Mouse (Mus musculus): ENCODE data around the gene Fkbpl. TPM values are rescaled to one million over a fixed set of nuclear protein-coding genes. Genes with fewer than 3 reads are reported as not detected.

Fkbpl gene
- total RNA-seq, 2 experiments from 2014 or later = 5.5 to 26.2 TPM

- no peak for ATAC-seq (replicated peaks; ENCODE audit: low FRiP score, low TSS enrichment, poor library complexity, severe bottlenecking)
These were observed 779 bp downstream of the Fkbpl start for GRCm38 (mm10) chr17:34645256-34645829.

- ATAC-seq (replicated peaks; ENCODE audit: low FRiP score, low TSS enrichment, poor library complexity, severe bottlenecking) = no peak
These were observed 1.4 kb downstream of the Fkbpl start for GRCm38 (mm10) chr17:34645831-34646511.

GRCm38 (mm10) chr17:34646906-34647787 lies 2.6 kb downstream of the Fkbpl start, which contains the start of gene Atf6b:
Atf6b (plus strand) TSS chr17:34647146.
- ATAC-seq (replicated peaks; ENCODE audit: low FRiP score, low TSS enrichment, poor library complexity, severe bottlenecking) = peak; percentile 92

- ATAC-seq (replicated peaks; ENCODE audit: low FRiP score, low TSS enrichment, poor library complexity, severe bottlenecking) = no peak
These were observed 3.8 kb downstream of the Fkbpl start for GRCm38 (mm10) chr17:34648141-34648890.

- ATAC-seq (replicated peaks; ENCODE audit: low FRiP score, low TSS enrichment, poor library complexity, severe bottlenecking) = no peak
These were observed 4.7 kb downstream of the Fkbpl start for GRCm38 (mm10) chr17:34649106-34649864.

GRCm38 (mm10) chr17:34650781-34651180 lies 6.2 kb downstream of the Fkbpl start:
- no peak for ATAC-seq (replicated peaks; ENCODE audit: low FRiP score, low TSS enrichment, poor library complexity, severe bottlenecking)

- ATAC-seq (replicated peaks; ENCODE audit: low FRiP score, low TSS enrichment, poor library complexity, severe bottlenecking) = no peak
These were observed 7.1 kb downstream of the Fkbpl start for GRCm38 (mm10) chr17:34651507-34652221.

- no peak for ATAC-seq (replicated peaks; ENCODE audit: low FRiP score, low TSS enrichment, poor library complexity, severe bottlenecking)
These were observed 8.0 kb downstream of the Fkbpl start for GRCm38 (mm10) chr17:34652546-34652945.

GRCm38 (mm10) chr17:34652985-34653384 lies 8.4 kb downstream of the Fkbpl start:
- no peak for ATAC-seq (replicated peaks; ENCODE audit: low FRiP score, low TSS enrichment, poor library complexity, severe bottlenecking)

GRCm38 (mm10) chr17:34653746-34654285 lies 9.3 kb downstream of the Fkbpl start:
- 0 out of 2 replicates have a peak, but pooled peaks have one; percentile 23 for ATAC-seq (replicated peaks; ENCODE audit: low FRiP score, low TSS enrichment, poor library complexity, severe bottlenecking)

- no peak for ATAC-seq (replicated peaks; ENCODE audit: low FRiP score, low TSS enrichment, poor library complexity, severe bottlenecking)
These were observed 9.8 kb downstream of the Fkbpl start for GRCm38 (mm10) chr17:34654392-34654791.

- no peak for ATAC-seq (replicated peaks; ENCODE audit: low FRiP score, low TSS enrichment, poor library complexity, severe bottlenecking)
These were observed 10.6 kb downstream of the Fkbpl start for GRCm38 (mm10) chr17:34655160-34655559.

GRCm38 (mm10) chr17:34655581-34655991 lies 11.0 kb downstream of the Fkbpl start:
- ATAC-seq (replicated peaks; ENCODE audit: low FRiP score, low TSS enrichment, poor library complexity, severe bottlenecking) = no peak

GRCm38 (mm10) chr17:34656666-34657065 lies 12.1 kb downstream of the Fkbpl start:
- ATAC-seq (replicated peaks; ENCODE audit: low FRiP score, low TSS enrichment, poor library complexity, severe bottlenecking) = no peak

- no peak for ATAC-seq (replicated peaks; ENCODE audit: low FRiP score, low TSS enrichment, poor library complexity, severe bottlenecking)
These were observed 12.7 kb downstream of the Fkbpl start for GRCm38 (mm10) chr17:34657271-34657670.

- no peak for ATAC-seq (replicated peaks; ENCODE audit: low FRiP score, low TSS enrichment, poor library complexity, severe bottlenecking)
These were observed 13.6 kb downstream of the Fkbpl start for GRCm38 (mm10) chr17:34658145-34658544.

- no peak for ATAC-seq (replicated peaks; ENCODE audit: low FRiP score, low TSS enrichment, poor library complexity, severe bottlenecking)
These were observed 14.0 kb downstream of the Fkbpl start for GRCm38 (mm10) chr17:34658591-34658990.

All from megakaryocyte-erythroid progenitor cell, adult 5-6 weeks (primary cell).